Mouse (Mus musculus) spleen, embryonic (tissue): ENCODE results near the gene Abcb1b.
"Not testable (repeated sequence)": the region's sequence is repeated elsewhere in the genome, so short reads cannot be mapped to it uniquely, and the experiment has no call there.

Experiments used
- CTCF ChIA-PET: fragments of 350-600 bp; sonication (Branson Sonifier 250); formaldehyde crosslinking; loops from one replicate; lab custom pipeline; 2022; lab: Charles Lee

The Abcb1b gene

GRCm38 (mm10) chr5:8863580-8864337 lies 65.8 kb downstream of the Abcb1b start:
- CTCF ChIA-PET = no interaction called here

- CTCF ChIA-PET = not testable (repeated sequence)
Measured at GRCm38 (mm10) chr5:8865630-8866029, 67.7 kb downstream of the Abcb1b start.

- CTCF ChIA-PET = no interaction called here
Measured at GRCm38 (mm10) chr5:8866366-8866765, 68.4 kb downstream of the Abcb1b start.

- CTCF ChIA-PET = no interaction called here
Measured at GRCm38 (mm10) chr5:8868019-8868418, 70.1 kb downstream of the Abcb1b start.

- CTCF ChIA-PET = no interaction called here
Measured at GRCm38 (mm10) chr5:8872979-8873915, 75.3 kb downstream of the Abcb1b start.

GRCm38 (mm10) chr5:8877086-8877485 lies 79.1 kb downstream of the Abcb1b start:
- CTCF ChIA-PET = no interaction called here

GRCm38 (mm10) chr5:8877800-8878199 lies 79.9 kb downstream of the Abcb1b start:
- CTCF ChIA-PET = interaction anchor here (0.5 kb wide), 1 partner anchor 458 kb away, joined by 3 read pairs; no protein-coding TSS in a partner anchor

- CTCF ChIA-PET = no interaction called here
Measured at GRCm38 (mm10) chr5:8885837-8886236, 87.9 kb downstream of the Abcb1b start.

GRCm38 (mm10) chr5:8893300-8894103 lies 95.6 kb downstream of the Abcb1b start, which contains the start of gene Abcb4:
Gene Abcb4, plus strand, starts transcription at chr5:8893717.
- CTCF ChIA-PET = no interaction called here

- CTCF ChIA-PET = no interaction called here
Measured at GRCm38 (mm10) chr5:8894104-8894425, 96.1 kb downstream of the Abcb1b start.

- CTCF ChIA-PET = no interaction called here
Measured at GRCm38 (mm10) chr5:8894641-8895490, 96.9 kb downstream of the Abcb1b start.

- CTCF ChIA-PET = interaction anchor here (0.7 kb wide), 1 partner anchor 81 kb away, joined by 5 read pairs; no protein-coding TSS in a partner anchor
Measured at GRCm38 (mm10) chr5:8896198-8896597, 98.3 kb downstream of the Abcb1b start.

- CTCF ChIA-PET = no interaction called here
Measured at GRCm38 (mm10) chr5:8898246-8898645, 100.3 kb downstream of the Abcb1b start.

- CTCF ChIA-PET = no interaction called here
Measured at GRCm38 (mm10) chr5:8901001-8901400, 103.1 kb downstream of the Abcb1b start.

- CTCF ChIA-PET = no interaction called here
Measured at GRCm38 (mm10) chr5:8902141-8902817, 104.3 kb downstream of the Abcb1b start.

- CTCF ChIA-PET = no interaction called here
Measured at GRCm38 (mm10) chr5:8904539-8904938, 106.6 kb downstream of the Abcb1b start.

GRCm38 (mm10) chr5:8911567-8912198 lies 113.7 kb downstream of the Abcb1b start:
- CTCF ChIA-PET = no interaction called here
